15 mouse cellular contexts compared by ENCODE assay signal in the genomic region with DNA sequence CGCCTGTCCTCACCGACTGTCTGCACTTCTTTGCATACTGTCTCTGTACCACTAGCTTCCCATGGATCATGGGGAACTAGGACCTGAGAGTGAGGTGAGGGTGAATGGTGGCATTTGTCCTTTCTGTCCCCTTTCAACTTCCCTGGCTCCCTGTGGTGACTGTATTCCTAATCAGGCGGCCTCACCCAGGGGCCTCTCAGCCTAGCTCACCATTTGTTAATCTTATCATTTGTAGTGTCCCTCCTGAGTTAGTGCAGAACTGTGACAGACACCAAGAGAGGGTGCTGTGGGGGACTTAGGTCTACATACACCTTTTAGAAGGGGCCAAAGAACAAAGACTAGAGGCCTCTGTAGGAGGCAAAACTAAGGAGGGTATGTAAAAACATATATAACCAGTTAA.
DNase-seq lines count a peak whose midpoint lies in the region; ATAC-seq lines count a peak whose summit lies in the region.
"Had no signal": no experiment of that assay in that cellular context is flagged by ENCODE, and none has a peak within 500 bp of the region (broad histone marks: within the 10 kb centered on the region; RNA-seq: fewer than 3 reads in every experiment).

No protein-coding gene starts in this region.

- H3K36me3 ChIP-seq in heart, embryonic 11.5 days (ENCODE audit: control insufficient read depth, insufficient read depth, low read length), result no peaks in the 10 kb centered on the region
- no peaks in the 10 kb centered on the region for H3K36me3 ChIP-seq in liver, embryonic 12.5 days
- H3K36me3 ChIP-seq: forebrain, embryonic 12.5 days had no signal

- no peak overlapping the region for H3K4me3 ChIP-seq in heart, embryonic 11.5 days (ENCODE audit: low read depth, low read length)
- H3K4me3 ChIP-seq in liver, embryonic 12.5 days, result peak overlapping the region; percentile 35
- H3K4me3 ChIP-seq: forebrain, embryonic 12.5 days had no signal

- H3K9ac ChIP-seq in heart, embryonic 11.5 days (ENCODE audit: low read depth, low read length), result peak overlapping the region; percentile 47; the same call in 1 of the 2 replicates
- H3K9ac ChIP-seq in liver, embryonic 12.5 days, result peak overlapping the region; percentile 69
- H3K9ac ChIP-seq: forebrain, embryonic 12.5 days had no signal

- no peaks in the 10 kb centered on the region for H3K9me3 ChIP-seq in heart, embryonic 11.5 days (replicated peaks; ENCODE audit: control insufficient read depth, low read length)
- H3K9me3 ChIP-seq in liver, embryonic 12.5 days (replicated peaks), result no peaks in the 10 kb centered on the region
- H3K9me3 ChIP-seq: forebrain, embryonic 12.5 days had no signal

- peaks cover 29% of the 10 kb centered on the region for H3K4me1 ChIP-seq in heart, embryonic 11.5 days (ENCODE audit: control insufficient read depth, insufficient read depth, low read length)
- H3K4me1 ChIP-seq in liver, embryonic 12.5 days, result peaks cover 55% of the 10 kb centered on the region
- H3K4me1 ChIP-seq: forebrain, embryonic 12.5 days had no signal

- H3K27ac ChIP-seq in heart, embryonic 11.5 days (ENCODE audit: low read depth, low read length), result peak overlapping the region; percentile 87
- peak overlapping the region; percentile 90 for H3K27ac ChIP-seq in liver, embryonic 12.5 days
- H3K27ac ChIP-seq: forebrain, embryonic 12.5 days had no signal

- no peaks in the 10 kb centered on the region for H3K27me3 ChIP-seq in heart, embryonic 11.5 days (ENCODE audit: control insufficient read depth, insufficient read depth, low read length)
- H3K27me3 ChIP-seq in liver, embryonic 12.5 days (replicated peaks), result no peaks in the 10 kb centered on the region
- H3K27me3 ChIP-seq: forebrain, embryonic 12.5 days; Patski had no signal

- no peak for DNase-seq in heart, adult 9 months (ENCODE audit: low spot score in 2 of 2)
- DNase-seq in spleen, postnatal 36 days (ENCODE audit: low spot score in 2 of 2), result peak; percentile 10 to 21
- no peak for DNase-seq in spleen, postnatal 14 days (ENCODE audit: low spot score in 2 of 2)
- no peak for DNase-seq in gastrocnemius, adult 8-10 months (ENCODE audit: low spot score in 2 of 2)
- DNase-seq in kidney, postnatal 4 days, result no peak
- DNase-seq: adrenal gland, postnatal 25 days; cerebellum, adult 9-10 months; gastrocnemius, postnatal 25 days; right cerebral cortex, postnatal 14 days; thymus, adult 2 months had no signal

- peak overlapping the region; percentile 52 for H3K4me2 ChIP-seq in heart, embryonic 11.5 days
- peak overlapping the region; percentile 71 for H3K4me2 ChIP-seq in liver, embryonic 12.5 days
- H3K4me2 ChIP-seq: forebrain, embryonic 12.5 days had no signal

- 25% methylated on average over 3 of the region's 3 CpGs for WGBS in heart, embryonic 11.5 days (ENCODE audit: insufficient replicate concordance)
- 30% methylated on average over 3 of the region's 3 CpGs for WGBS in liver, embryonic 12.5 days (ENCODE audit: insufficient replicate concordance)

- peak; percentile 88 for ATAC-seq in heart, embryonic 11.5 days (replicated peaks; ENCODE audit: insufficient number of reproducible peaks, low FRiP score, low TSS enrichment)
- peak; percentile 96 for ATAC-seq in liver, embryonic 12.5 days
- no peak for ATAC-seq in frontal cortex, adult (ENCODE audit: low TSS enrichment)
- ATAC-seq: Patski had no signal

Comparison
In these comparisons a context has a peak if more than half of its experiments do, and no peak if none do; other contexts are left out.
1. DNase-seq: peak in spleen, postnatal 36 days (2 of 2); none in heart, adult 9 months (0 of 2), spleen, postnatal 14 days (0 of 2), gastrocnemius, adult 8-10 months (0 of 2) and kidney, postnatal 4 days (0 of 2).